Mouse (Mus musculus) ovary, adult 18-20 months (tissue): ENCODE results near the gene Olfr957.

Experiments
- DNase-seq: peaks from one replicate; pipeline ENCODE4 v3.0.0; 2022; ENCODE audit warnings: low spot score, mixed read lengths

Olfr957 gene

DNA sequence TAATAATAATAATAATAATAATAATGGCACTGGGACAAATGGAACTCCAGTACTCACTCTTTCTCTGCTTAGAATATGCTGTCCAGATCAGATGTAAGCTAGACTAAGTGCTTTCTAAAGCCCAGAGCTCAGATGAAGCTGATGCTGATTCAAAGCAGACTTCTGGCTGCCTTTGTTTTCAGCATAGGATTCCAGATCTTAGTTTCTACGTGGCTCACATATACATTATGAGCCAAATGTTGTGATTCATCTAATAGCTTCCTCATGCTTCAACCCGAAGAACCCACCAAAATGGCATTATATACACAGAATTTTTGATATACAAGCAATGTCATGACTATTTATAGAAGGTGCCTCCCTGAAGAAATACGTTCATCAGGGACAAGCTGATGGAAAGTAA lies at the start of gene Olfr957:
Gene Olfr957 (minus strand): TSS at position 279 of the 400 bp plus-strand sequence.
- no peak for DNase-seq

DNA sequence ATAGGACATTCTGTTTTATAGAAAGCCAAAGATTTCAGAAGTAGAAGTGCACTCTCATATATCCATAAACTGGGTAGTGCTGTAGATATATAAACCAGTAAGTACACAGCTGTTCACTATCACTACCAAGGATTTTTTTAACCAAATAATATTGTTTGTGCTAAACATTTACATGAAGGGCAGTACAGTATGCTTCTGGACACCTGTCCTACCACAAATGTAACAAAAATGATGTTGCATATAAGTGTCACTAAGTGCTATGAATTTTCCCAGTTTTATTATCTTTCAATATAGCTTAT lies 42.7 kb upstream of the Olfr957 start:
- no peak for DNase-seq

DNA sequence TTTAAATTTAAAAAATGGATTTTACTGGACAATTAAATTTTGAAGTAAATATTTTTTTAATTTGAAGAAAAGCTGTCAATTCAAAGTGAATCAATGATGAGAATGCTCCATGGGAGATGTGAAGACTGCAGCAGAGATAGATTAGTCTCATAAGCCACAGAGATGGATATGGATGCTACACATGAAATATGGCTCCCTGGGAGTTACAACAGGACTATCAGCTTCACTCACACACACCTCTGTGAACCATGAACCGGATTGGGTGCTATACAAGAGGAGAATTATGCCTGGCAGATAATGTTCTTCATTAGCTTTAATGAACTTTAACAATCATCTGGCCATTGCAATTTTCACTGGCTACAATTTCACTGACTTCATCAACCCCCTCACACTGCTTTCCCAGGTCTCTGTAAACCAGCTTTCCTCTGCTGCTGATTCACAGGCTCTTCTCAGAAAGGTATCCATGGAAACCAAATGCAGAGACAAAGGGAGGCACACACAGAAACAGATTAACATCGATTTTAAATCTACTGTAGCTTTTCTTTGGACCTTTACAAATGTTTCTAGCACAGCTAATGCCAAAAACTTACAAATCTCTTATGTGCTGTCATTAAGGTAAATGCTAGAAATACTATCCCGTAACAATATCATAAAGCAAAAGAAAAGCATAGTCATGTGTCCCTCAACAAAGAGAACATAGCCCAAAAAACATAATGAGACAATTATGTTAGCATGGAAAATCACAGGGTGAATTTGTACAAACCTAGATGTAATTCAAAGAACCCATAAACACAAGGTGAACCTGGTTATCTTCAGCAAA lies 42.1 kb upstream of the Olfr957 start:
- DNase-seq, result no peak

DNA sequence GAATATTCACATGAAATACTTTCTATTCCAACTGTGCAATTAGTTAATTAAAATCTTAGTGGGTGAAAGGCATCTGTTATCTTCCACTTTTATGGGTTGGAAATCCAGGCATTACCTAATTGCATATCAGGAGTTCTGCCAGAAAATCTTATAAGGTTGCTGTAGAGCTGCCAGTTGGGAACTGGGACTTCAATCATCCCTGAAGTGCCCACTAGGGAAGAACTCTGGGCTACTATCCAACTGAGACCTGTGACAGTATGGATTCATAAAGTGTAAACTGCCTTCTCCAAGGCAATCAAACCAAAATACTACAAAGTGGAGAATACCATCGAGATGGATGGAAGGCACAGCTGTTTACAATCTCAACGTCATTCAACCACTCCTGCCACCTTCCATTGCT lies 38.3 kb upstream of the Olfr957 start, which contains the start of gene Olfr958:
Gene Olfr958 (minus strand): TSS at position 109 of the 400 bp plus-strand sequence.
- DNase-seq, result no peak

DNA sequence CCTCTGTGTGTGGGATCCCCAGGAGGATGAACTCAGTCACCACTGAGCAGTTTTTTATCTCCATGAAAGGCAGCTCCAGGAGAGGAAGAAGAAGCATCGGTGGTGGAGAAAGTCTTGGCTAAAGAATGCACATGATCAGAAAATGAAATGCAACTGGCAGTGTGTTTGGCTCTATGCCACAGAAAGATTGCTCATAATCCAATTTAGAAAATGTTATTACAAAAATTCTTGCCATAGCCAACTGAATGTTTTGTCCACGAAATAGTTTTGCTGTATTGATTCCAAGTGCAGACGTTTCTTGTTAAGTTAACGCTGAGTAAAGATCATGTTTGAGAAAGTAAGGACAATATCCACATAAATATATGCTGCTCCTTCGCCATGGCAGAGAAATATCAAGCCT lies 35.2 kb upstream of the Olfr957 start:
- no peak for DNase-seq

DNA sequence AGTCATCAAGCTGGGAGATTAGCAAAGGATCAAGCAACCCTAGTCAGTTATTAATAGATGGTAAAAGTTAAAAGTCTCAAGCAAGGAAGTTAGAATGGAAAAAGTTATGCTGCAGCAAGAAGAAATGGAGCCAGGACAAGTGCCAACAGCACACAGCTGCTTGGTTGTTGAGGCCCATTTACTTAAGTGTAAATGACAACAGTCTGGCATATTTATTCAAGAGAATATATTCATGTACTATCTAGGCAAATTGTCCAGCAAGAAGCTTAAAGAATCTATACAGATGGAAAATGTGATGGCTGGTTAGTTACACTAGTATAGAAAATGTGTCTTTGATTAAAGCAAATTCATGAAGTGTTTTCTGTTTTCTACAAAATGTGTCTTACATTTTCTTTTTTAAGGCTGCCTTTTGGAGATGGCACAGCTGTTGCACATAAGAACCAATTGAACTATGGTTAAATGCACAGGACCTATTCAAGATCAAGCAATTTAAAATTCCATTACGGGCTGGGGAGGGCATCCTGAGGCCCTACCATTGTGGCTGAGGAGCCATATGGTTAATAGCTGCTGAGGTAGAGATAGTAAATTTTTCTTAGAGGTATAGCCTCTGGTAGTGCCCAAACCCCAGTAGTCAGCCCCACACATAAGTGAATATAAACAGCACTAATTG lies 8.1 kb upstream of the Olfr957 start:
- DNase-seq, result no peak

DNA sequence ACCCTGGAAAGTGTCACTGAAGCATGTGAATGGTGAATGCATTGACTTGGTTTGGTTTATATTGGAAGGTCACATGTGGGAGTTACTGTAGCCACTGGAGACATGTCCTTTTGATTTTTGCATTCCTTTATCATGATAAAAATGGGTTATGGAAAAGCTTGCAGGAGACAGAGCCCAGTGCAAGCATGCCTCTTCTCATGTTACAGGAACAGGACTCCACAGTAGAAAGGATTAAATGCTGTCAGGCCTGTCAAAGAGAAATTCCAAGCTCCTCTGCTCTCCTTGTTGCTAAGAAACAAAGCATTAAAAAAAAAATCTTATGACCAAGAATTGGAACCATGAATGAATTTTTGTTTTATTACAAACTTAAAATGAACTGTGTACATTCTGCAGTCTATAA lies 3.0 kb upstream of the Olfr957 start:
- DNase-seq, result no peak

DNA sequence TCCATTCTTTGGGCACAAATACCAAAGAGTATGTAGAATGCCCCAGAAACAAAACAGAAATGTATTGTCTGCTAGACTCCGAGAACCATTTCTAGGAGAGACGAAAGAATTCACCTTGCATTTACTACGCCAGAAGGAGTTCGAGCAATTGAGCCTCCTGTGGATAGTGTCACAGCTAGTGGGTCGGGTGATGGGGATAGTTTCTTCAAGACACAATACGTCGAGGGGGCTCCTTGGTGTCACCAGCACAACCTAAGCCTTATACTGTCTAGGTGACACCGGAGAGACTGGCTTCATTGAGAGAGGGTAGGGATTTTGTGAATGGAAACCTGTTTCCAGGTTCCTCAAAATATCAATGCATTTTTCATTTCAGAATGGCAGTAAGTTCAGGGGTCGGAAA lies 6.2 kb downstream of the Olfr957 start:
- DNase-seq, result no peak

DNA sequence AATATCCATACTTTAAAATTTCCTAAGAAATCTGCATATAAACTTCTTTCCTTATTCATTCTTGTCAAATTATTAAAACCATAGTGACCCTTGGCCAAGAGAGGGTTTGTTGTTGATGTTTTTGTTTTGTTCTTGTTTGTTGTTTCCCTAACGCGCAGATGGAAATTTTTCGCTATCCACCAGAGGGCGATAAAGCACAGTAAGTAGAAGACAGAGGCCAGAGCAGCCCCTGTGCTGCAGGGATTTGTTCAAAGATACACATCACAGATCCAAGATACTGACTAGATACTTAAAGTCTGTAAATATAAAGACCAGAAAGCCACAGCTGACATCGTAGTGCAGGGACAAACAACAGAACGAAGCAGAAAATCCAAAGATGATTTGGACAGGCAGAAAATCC lies 6.6 kb downstream of the Olfr957 start:
- no peak for DNase-seq

DNA sequence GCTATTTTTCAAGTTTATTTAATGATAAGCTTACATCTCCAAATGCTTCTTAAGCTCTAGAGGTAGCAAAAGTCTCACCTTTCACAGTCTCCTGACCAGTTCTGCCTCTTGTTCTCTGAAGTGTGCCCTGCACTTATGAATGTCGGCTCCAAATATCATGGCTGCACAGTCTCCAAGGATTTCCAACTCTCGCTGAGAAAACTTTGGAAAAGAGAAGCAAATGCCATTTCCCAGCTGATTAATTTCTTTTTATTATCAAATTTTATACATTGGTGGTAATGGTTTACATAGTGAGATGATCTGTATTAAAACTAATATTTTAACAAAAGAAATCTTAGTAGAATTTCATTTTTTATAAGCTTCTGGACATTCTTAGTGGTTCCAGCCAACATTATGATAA lies 21.7 kb downstream of the Olfr957 start, which contains the start of gene Olfr44:
Gene Olfr44 (minus strand): TSS at position 101 of the 400 bp plus-strand sequence.
- no peak for DNase-seq

DNA sequence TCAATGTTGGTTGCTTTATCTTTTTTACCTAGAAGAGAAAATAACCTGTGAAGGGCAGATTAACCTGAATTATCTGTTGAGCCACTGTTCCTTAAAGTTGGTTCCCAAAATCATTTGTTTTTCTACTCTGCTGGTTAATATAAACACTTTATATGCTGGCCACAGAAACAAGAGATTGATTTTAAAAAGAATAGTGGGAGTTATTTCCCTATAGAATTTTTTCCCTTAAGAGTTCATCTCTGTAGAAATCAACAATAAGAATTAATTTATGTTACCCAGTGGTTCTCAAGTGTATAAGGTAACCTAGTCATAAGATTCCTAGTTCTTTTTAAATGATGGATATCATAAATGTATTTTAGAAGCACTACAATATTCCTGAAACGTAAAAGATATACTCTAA lies 43.8 kb downstream of the Olfr957 start, which contains the start of gene Olfr955:
Gene Olfr955 (minus strand): TSS at position 101 of the 400 bp plus-strand sequence.
- no peak for DNase-seq
